Mouse (Mus musculus): ENCODE measurements around the gene Tmem30c.

Gene Tmem30c

GRCm38 (mm10) chr16:57295216-57295934, 2.7 kb upstream of the Tmem30c start:
- no peak for DNase-seq (ENCODE audit: low read depth)

GRCm38 (mm10) chr16:57292296-57292695, 369 bp downstream of the Tmem30c start:
- no peak for DNase-seq (ENCODE audit: low read depth)

- no peak for DNase-seq (ENCODE audit: low read depth)
These were observed 969 bp downstream of the Tmem30c start for GRCm38 (mm10) chr16:57291696-57292095.

DNA sequence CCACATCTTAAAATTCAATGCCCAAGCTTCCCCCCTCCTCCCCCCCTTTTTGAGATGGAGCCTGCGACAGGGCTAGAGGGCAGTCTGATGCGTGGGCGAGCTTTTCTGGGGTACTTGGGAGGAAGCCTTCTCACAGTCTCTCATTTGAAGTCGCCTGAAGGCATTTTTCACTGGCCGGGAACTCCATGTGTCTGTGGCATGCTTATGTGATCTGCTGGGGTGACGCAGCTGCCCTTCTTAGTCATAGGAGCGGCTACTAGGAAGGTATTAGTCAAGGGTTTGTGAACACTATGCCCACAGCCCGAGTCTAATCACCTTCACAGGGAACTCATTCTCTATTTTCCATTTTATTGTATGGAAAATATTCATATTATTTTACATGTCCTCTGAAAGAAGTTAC, 11.2 kb downstream of the Tmem30c start:
- DNase-seq (ENCODE audit: low read depth) = peak; percentile 14

DNA sequence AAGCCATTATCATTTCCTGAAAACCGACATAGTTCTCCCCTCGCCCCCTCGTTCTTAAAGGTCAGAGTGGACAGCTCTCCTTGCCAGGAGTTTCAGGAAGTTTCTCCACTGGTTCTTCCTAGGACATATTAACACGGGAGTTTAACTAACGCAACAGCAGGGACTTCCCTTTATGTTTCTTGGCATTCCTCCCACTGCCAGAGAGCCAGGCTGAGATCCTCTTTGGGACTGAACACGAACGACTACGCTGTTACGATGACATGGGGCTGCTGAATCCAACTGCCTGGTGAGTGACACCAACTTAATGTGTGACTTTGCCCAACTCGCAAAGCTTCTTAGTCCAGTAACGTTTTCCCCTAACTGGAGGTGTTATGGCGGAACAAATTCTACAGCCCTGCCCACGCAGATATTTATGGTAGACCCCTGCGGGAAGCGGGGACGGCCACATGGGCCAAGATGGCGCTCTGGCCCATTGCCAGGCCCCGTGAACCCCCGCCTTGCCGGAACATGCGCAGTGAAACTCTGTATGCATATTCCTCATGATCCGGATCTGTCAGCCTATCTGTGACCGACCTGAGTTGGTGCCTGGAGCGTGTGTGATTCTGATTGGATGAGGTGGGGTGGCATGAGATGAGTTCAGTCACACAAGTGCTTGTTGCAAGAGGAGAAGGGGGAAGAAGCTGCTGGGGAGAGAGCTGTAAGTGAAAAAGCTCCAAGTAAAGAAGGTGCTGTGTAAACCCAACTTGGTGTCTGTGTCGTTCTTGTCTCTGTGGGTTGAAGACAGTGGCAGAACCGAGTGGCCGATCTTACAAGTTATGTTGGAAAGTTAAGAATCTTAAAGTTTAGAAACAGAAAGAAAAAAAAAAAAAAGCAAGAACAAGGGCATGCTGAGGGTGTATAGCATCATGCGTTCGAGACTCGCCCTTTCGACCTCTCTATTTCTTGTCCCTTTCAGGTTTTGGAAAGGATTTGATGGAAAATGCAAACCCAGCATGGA, 12.1 kb downstream of the Tmem30c start:
- DNase-seq (ENCODE audit: low read depth) = no peak

DNA sequence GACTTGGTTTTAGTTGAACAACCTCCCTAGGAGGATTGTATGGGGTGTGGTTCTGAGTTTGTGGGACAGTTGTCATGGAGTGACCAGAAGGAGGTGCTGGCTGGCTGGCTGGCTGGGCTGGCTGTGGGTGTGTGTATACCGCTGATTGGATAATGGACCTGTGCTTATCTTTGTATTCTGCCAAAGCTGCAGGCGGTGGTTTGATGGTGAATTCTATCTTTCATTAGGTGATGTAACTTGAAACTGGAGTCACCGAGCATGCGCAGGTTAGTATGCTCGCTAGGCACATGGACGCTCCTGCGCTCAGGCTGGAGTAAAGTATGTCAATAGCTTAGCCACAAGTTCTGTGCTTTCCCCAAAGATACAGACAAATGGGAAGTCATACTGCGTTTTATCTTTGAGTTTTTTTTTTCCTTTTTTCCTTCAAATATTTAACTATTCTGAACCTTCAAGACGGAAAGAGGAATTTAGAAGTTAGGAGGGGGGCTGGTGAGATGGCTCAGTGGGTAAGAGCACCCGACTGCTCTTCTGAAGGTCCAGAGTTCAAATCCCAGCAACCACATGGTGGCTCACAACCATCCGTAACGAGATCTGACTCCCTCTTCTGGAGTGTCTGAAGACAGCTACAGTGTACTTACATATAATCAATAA, 13.6 kb downstream of the Tmem30c start:
- no peak for DNase-seq (ENCODE audit: low read depth)

DNA sequence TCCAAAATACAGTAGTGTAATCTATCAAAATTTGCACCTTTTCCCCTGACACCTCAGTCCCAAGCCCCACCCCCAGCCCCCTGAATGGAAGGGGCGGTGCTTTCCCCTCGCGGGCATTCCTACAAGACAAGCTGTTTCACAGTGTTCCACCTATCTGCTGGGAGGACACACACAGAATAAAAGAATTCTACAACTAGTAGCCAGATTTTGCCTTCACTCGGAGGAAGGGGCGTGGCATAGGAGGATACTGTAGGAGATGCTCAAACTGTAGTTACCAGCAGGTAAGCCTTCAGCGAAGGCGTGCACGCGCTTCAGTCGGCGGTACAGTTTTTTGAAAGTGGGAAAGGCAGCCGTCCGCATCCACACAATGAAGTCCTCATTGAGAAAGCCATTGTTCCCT, 22.9 kb downstream of the Tmem30c start:
- no peak for DNase-seq (ENCODE audit: low read depth)

GRCm38 (mm10) chr16:57268058-57268841, 24.4 kb downstream of the Tmem30c start:
- peak; percentile 30 for DNase-seq (ENCODE audit: low read depth)

DNA sequence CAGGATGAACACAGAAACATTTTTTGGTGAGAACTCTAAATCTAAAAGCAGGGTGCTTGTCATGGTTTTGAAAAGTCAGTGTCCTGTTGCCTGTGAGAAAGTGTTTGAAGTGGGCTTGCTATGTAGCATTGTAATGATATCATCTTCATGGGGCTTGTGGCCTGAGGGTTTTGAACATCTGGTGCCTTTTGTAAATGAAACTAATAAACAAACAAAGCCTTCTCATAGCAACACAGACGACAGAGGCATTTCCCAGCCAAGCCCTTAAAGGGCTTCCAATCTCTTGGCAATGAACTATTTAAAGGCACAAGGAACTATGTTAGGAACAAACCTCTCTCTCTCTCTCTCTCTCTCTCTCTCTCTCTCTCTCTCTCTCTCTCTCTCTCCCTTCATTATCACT, 25.6 kb downstream of the Tmem30c start:
- peak; percentile 46 for DNase-seq (ENCODE audit: low read depth)

DNA sequence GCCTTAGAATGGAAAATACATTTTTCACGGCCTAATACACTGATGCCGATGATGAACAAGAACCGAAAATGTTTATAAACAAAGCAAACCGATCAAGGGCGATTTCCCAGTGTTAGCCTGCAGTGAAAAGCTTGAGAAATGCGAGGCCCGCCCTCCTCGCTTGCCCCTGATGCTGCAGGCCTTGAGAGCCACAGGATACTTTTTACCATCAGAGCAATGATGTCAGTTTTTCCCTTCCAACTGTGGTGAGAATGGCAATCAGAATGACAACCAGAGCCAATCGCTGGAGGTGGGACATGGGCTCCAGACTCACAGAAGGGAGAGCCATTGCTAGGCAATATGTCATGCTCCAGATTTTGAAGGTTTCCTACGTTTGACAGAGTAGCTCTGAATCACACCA, 32.5 kb downstream of the Tmem30c start:
- DNase-seq (ENCODE audit: low read depth) = no peak

DNA sequence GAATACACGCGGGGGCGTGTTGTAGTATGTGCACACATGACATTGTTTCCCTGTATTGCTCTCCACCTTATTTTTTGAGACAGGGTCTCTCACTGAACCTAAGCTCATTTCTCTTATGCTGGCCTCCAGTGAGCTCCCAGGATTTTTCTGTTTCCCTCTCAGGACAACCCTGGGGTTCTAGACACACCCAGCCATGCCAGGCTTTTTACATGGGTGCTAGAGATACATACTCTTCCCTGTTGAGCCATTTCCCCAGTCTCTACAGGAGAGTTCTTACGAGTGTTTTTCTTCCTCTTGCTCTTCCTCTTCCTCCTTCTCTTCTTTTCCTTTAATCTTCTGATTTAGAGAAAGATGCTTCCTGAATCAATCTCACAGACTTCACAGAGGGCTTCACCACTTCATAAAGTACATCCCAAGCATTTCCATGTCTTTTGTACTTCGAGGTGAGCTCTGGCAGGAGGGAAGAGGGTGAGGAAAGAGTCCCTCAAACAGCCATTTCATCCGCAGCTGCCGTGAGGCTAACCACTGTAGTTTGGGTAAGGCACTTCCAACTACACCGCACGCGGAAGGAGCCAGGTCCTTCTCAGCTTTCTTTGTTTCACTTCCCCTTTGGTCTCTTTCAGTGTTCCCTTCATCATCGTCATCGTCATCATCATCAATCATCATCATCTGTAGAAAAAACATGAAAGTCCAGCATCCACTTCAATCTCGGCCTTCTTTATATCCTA, 33.1 kb downstream of the Tmem30c start:
- no peak for DNase-seq (ENCODE audit: low read depth)

GRCm38 (mm10) chr16:57251589-57252421, 40.9 kb downstream of the Tmem30c start:
- DNase-seq (ENCODE audit: low read depth) = peak; percentile 52

GRCm38 (mm10) chr16:57250991-57251390, 41.7 kb downstream of the Tmem30c start:
- no peak for DNase-seq (ENCODE audit: low read depth)

- no peak for DNase-seq (ENCODE audit: low read depth)
These were observed 45.2 kb downstream of the Tmem30c start for GRCm38 (mm10) chr16:57247464-57247863.

DNA sequence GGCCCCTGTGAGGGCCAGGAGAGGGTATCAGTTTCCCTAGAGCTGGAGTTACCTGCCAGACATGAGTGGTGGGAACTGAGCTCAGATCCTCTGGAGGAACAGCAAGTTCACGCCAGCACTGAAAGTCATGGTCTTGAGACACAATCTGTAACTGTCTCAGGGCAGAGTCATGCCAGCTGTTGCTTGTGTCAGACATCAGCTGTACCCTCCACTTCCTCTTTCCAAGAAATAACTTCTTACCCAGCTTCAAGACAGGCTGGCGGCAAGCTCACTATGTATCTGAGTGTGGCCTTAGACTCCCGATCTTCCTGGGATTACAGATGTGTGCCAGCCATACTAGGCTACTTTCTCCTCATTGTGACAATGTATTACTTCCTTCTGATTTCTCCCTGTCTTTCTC, 46.1 kb downstream of the Tmem30c start:
- DNase-seq (ENCODE audit: low read depth) = no peak

DNA sequence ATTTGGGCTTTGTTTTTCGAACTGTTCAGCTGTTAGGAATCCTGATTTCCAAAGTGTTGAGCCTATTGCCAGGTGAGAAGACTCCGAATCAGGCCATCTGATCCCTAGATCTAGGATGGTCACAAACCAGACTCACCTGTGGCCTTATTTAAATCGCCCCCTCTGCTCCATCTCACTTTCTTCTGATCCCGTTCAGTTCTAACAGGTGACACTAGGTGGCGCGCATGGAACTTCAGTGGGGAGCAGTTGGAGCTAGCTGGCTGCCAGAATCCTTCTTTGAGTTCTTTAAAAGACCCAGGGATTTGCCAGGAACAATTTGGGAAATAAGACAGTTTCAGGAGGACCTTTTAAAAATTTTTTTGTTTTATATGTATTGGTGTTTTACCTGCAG, 48.8 kb downstream of the Tmem30c start:
- DNase-seq (ENCODE audit: low read depth) = peak; percentile 89

DNA sequence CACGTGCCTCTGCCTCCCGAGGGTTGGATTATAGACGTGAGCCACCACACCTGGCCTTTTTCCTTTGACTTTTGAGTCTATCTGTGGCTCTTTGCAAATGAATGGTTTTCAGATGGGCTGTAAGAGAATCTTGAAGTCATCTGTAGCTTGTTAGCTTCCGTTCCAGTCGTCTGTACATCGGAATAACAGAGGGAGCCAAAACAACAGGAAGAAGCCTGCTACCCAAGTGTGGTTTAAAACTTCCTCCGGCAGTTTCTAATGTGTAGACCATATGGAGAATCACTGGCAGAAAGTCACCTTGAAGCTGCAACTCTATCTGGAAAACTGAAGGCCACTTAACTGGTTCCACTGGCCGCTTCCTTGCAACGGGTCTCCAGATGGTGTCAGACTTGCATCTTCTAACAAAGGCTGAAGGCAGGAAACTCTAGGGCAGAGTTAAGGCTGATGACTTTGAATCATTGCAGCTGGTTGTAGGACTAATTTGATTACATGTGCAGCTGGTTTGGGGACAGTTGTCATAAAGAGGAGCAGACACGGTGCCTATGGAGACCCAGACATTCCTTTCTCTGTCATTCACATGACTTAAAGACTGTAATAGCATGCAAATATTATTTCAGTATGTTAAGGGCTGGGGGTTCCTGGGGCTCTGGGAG, 49.3 kb downstream of the Tmem30c start:
- DNase-seq (ENCODE audit: low read depth) = peak; percentile 46

GRCm38 (mm10) chr16:57242857-57243204, 49.8 kb downstream of the Tmem30c start:
- DNase-seq (ENCODE audit: low read depth) = no peak

DNA sequence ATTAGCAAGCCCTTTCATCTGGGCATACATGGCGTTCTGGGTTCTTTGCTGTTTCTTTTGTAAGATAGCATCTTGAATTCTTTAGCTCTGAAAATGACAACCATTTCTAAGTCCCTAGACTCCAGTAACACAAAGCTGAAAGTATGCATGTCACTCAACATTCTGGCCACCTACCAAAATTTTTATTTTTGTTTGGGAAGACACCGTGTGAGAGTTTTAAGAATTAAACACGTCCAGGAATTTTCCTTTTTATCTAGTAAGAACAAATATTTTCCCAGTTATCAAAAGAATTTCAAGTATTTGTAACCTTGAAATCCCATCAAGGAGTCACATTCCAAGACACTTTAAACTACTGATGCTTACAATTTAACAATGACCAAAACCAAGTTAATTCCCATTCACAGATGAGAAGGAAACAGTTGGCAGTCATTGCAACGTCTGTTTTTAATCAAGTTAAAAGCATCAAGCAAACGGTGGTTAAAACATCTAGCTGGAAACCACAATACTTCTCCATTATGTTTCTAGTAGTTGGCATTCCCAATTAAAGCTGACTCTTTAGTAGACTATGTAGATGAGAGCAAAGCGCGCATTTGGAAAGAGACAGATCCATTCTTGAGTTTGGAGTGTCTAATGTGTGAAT, 56.7 kb downstream of the Tmem30c start:
- peak; percentile 37 for DNase-seq (ENCODE audit: low read depth)

Data from NIH3T3 (cell line).